Mouse (Mus musculus) spleen, postnatal 36 days (tissue): ENCODE measurements around the gene Dnm3.

Source experiments
- DNase-seq, 2 experiments: peaks; one replicate each; pipeline ENCODE4 v3.0.0; 2022; ENCODE audit warnings: low spot score in 2 of 2, mixed read lengths in 1 of 2

The Dnm3 gene

GRCm38 (mm10) chr1:162075416-162075815, 402.4 kb downstream of the Dnm3 start:
- no peak for DNase-seq

GRCm38 (mm10) chr1:162074626-162075410, 403.0 kb downstream of the Dnm3 start:
- no peak for DNase-seq

- DNase-seq: no peak
Measured at GRCm38 (mm10) chr1:162072917-162073578, 404.8 kb downstream of the Dnm3 start.

GRCm38 (mm10) chr1:162053608-162054007, 424.2 kb downstream of the Dnm3 start:
- DNase-seq: no peak

- DNase-seq: no peak
Measured at GRCm38 (mm10) chr1:162053186-162053585, 424.6 kb downstream of the Dnm3 start.

GRCm38 (mm10) chr1:162052755-162053154, 425.1 kb downstream of the Dnm3 start:
- DNase-seq: no peak

- no peak for DNase-seq
Measured at GRCm38 (mm10) chr1:162052138-162052537, 425.7 kb downstream of the Dnm3 start.

GRCm38 (mm10) chr1:162051710-162052109, 426.1 kb downstream of the Dnm3 start:
- no peak for DNase-seq

- DNase-seq: no peak
Measured at GRCm38 (mm10) chr1:162047673-162048072, 430.2 kb downstream of the Dnm3 start.

GRCm38 (mm10) chr1:162043788-162044717, 433.8 kb downstream of the Dnm3 start:
- no peak for DNase-seq

- DNase-seq: no peak
Measured at GRCm38 (mm10) chr1:162043216-162043615, 434.6 kb downstream of the Dnm3 start.

GRCm38 (mm10) chr1:162042384-162042783, 435.4 kb downstream of the Dnm3 start:
- DNase-seq: no peak

- DNase-seq: no peak
Measured at GRCm38 (mm10) chr1:162040490-162041274, 437.2 kb downstream of the Dnm3 start.

GRCm38 (mm10) chr1:162039808-162040207, 438.0 kb downstream of the Dnm3 start:
- DNase-seq: no peak

- no peak for DNase-seq
Measured at GRCm38 (mm10) chr1:162039011-162039595, 438.7 kb downstream of the Dnm3 start.

- DNase-seq: no peak
Measured at GRCm38 (mm10) chr1:162038431-162038830, 439.4 kb downstream of the Dnm3 start.

- no peak for DNase-seq
Measured at GRCm38 (mm10) chr1:162037968-162038421, 439.8 kb downstream of the Dnm3 start.

- no peak for DNase-seq
Measured at GRCm38 (mm10) chr1:162037185-162037765, 440.6 kb downstream of the Dnm3 start.

- no peak for DNase-seq
Measured at GRCm38 (mm10) chr1:162036461-162036835, 441.4 kb downstream of the Dnm3 start.

GRCm38 (mm10) chr1:162035800-162036460, 441.9 kb downstream of the Dnm3 start:
- DNase-seq: no peak
